Comparison of ENCODE assay signal across 9 mouse cellular contexts in genomic region chr13:42112071-42112470, GRCm38 (mm10).
"Had no signal": no experiment of that assay in that cellular context is flagged by ENCODE, and none has a peak within 500 bp of the region (broad histone marks: within the 10 kb centered on the region; RNA-seq: fewer than 3 reads in every experiment).

No protein-coding gene starts in this region.

- DNase-seq: kidney, adult 8-10 months; kidney, postnatal 25 days; left cerebral cortex, postnatal 4 days; lung, adult 18-20 months; retina, postnatal 1 day; thymus, postnatal 36 days had no signal

- H3K27ac ChIP-seq: limb, embryonic 13.5 days; liver, embryonic 14.5 days; midbrain, embryonic 12.5 days had no signal

- H3K4me2 ChIP-seq: limb, embryonic 13.5 days; midbrain, embryonic 12.5 days had no signal

- H3K9me3 ChIP-seq: limb, embryonic 13.5 days; midbrain, embryonic 12.5 days had no signal

- H3K27me3 ChIP-seq: limb, embryonic 13.5 days; midbrain, embryonic 12.5 days had no signal

- H3K9ac ChIP-seq: limb, embryonic 13.5 days; liver, embryonic 14.5 days; midbrain, embryonic 12.5 days had no signal

- H3K36me3 ChIP-seq: limb, embryonic 13.5 days; midbrain, embryonic 12.5 days had no signal

- H3K4me3 ChIP-seq: limb, embryonic 13.5 days; midbrain, embryonic 12.5 days had no signal
